Mouse (Mus musculus) MEL (cell line): ENCODE measurements around the gene Ces2h.
A peak's percentile ranks its signal among the peaks of the same experiment; 100 is the strongest.

ENCODE experiments used
- CTCF ChIP-seq, 3 experiments: IDR thresholded peaks in 2 of 3; conservative IDR thresholded peaks in 1 of 3; 2 replicates each; pipeline ENCODE4 v1.5.1; 2011 to 2012; ENCODE audit warnings: low read length in 3 of 3, low read depth in 2 of 3, mild to moderate bottlenecking in 2 of 3, improper control_type of control experiment in 1 of 3, inconsistent platforms in 1 of 3, mixed read lengths in 1 of 3, moderate library complexity in 1 of 3; ENCODE audit not compliant: control insufficient read depth in 1 of 3, insufficient read depth in 1 of 3, poor library complexity in 1 of 3, severe bottlenecking in 1 of 3
- E2F4 ChIP-seq: IDR thresholded peaks from 2 replicates; pipeline ENCODE4 v1.6.1; 2011; ENCODE audit warnings: low read depth, low read length, improper control_type of control experiment, borderline replicate concordance
- EP300 ChIP-seq, 2 experiments: IDR thresholded peaks; 2 replicates each; pipeline ENCODE4 v1.6.1; 2011; ENCODE audit warnings: improper control_type of control experiment in 2 of 2, low read length in 2 of 2, low read depth in 1 of 2, mild to moderate bottlenecking in 1 of 2
- GABPA ChIP-seq: IDR thresholded peaks from 2 replicates; pipeline ENCODE4 v1.6.1; 2012; ENCODE audit warnings: low read depth, mild to moderate bottlenecking, inconsistent platforms, low read length, improper control_type of control experiment, moderate library complexity
- HCFC1 ChIP-seq: IDR thresholded peaks from 2 replicates; pipeline ENCODE4 v1.6.1; 2012; ENCODE audit warnings: low read depth, mild to moderate bottlenecking, inconsistent platforms, low read length, improper control_type of control experiment, moderate library complexity
- JUND ChIP-seq: IDR thresholded peaks from 2 replicates; pipeline ENCODE4 v1.6.1; 2011; ENCODE audit warnings: low read depth, mild to moderate bottlenecking, improper control_type of control experiment, low read length
- MAFK ChIP-seq: IDR thresholded peaks from 2 replicates; pipeline ENCODE4 v1.6.1; 2011; ENCODE audit warnings: low read depth, mild to moderate bottlenecking, low read length, improper control_type of control experiment, borderline replicate concordance
- NRF1 ChIP-seq: IDR thresholded peaks from 2 replicates; pipeline ENCODE4 v1.6.1; 2014; ENCODE audit warnings: low read depth, mild to moderate bottlenecking, inconsistent platforms, low read length, improper control_type of control experiment, moderate library complexity; ENCODE audit not compliant: poor library complexity, insufficient read depth, severe bottlenecking
- POLR2A ChIP-seq, 2 experiments: IDR thresholded peaks; 2 replicates each; pipeline ENCODE4 v1.6.1; 2011 to 2012; ENCODE audit warnings: low read length in 2 of 2, mild to moderate bottlenecking in 2 of 2, control low read depth in 1 of 2, improper control_type of control experiment in 1 of 2, low read depth in 1 of 2, moderate library complexity in 1 of 2; ENCODE audit not compliant: control insufficient read depth in 1 of 2, insufficient read depth in 1 of 2, poor library complexity in 1 of 2
- TCF12 ChIP-seq: IDR thresholded peaks from 2 replicates; pipeline ENCODE4 v1.6.1; 2014; ENCODE audit warnings: low read depth, mild to moderate bottlenecking, inconsistent platforms, low read length, improper control_type of control experiment, moderate library complexity
- USF2 ChIP-seq, 2 experiments: IDR thresholded peaks; 2 replicates each; pipeline ENCODE4 v1.6.1; 2011 to 2012; ENCODE audit warnings: improper control_type of control experiment in 2 of 2, low read length in 2 of 2, borderline replicate concordance in 1 of 2, inconsistent platforms in 1 of 2, low read depth in 1 of 2, mild to moderate bottlenecking in 1 of 2; ENCODE audit not compliant: insufficient read depth in 1 of 2
- ZKSCAN1 ChIP-seq: IDR thresholded peaks from 2 replicates; pipeline ENCODE4 v1.6.1; 2012; ENCODE audit warnings: low read depth, mild to moderate bottlenecking, inconsistent platforms, low read length, improper control_type of control experiment, moderate library complexity
- ZNF384 ChIP-seq: IDR thresholded peaks from 2 replicates; pipeline ENCODE4 v1.6.1; 2012; ENCODE audit warnings: low read depth, mild to moderate bottlenecking, inconsistent platforms, low read length, improper control_type of control experiment

- TF ChIP-seq POLR2A (IDR thresholded peaks at IDR 0.05; ENCODE audit: control insufficient read depth in 1 of 2, insufficient read depth in 1 of 2, low read depth in 1 of 2, low read length in 2 of 2, poor library complexity in 1 of 2) (peak; percentile 68 to 86; a peak in 3 of 4 replicates), CTCF (IDR thresholded peaks at IDR 0.05 in 2 of 3, conservative IDR thresholded peaks at IDR 0.05 in 1 of 3; ENCODE audit: control insufficient read depth in 1 of 3, insufficient read depth in 1 of 3, low read depth in 2 of 3, low read length in 3 of 3, poor library complexity in 1 of 3, severe bottlenecking in 1 of 3) (no peak), MAFK (peak; percentile 46; the same call in 1 of the 2 replicates), NRF1 (peak; percentile 24; the same call in 1 of the 2 replicates), ZNF384 (no peak), HCFC1 (peak; percentile 61), ZKSCAN1 (no peak), USF2 (IDR thresholded peaks at IDR 0.05; ENCODE audit: borderline replicate concordance in 1 of 2, insufficient read depth in 1 of 2, low read depth in 1 of 2, low read length in 2 of 2) (no peak), E2F4 (no peak), EP300 (IDR thresholded peaks at IDR 0.05; ENCODE audit: low read depth in 1 of 2, low read length in 2 of 2) (peak; percentile 66 to 83), GABPA (no peak), TCF12 (peak; percentile 86), JUND (0 out of 2 replicates have a peak, but pooled peaks have one; percentile 48)
Observed at GRCm38 (mm10) chr8:104961537-104961961, 39.1 kb upstream of the Ces2h start, which contains the start of gene Ces2g.
